Mouse (Mus musculus): ENCODE results near the gene Tmem216. TPM values are rescaled to one million over a fixed set of nuclear protein-coding genes. Genes with fewer than 3 reads are reported as not detected.

Gene Tmem216
- polyA plus RNA-seq, 1 experiment from 2014 or later, result 54.1 TPM

DNA sequence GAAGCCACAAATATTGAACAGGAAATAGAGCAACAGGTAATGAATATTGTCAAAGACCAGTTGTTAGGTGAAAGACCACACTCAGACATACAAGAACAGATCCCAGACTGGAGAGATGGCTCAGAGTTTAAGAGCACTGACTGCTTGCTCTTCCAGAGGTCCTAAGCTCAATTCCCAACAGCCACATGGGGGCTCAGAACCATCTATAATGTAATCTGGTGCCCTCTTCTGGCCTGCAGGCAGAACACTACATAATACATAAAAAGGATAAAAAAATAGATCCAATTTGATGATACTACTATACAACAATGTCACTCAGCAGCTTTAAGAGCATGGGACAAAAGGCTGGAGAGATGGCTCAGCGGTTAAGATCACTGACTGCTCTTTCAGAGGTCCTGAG, 35.7 kb downstream of the Tmem216 start:
- Histone ChIP-seq H3K36me3 (replicated peaks) (peaks cover 17% of the 10 kb centered on the region), H3K9ac (no peak overlapping the region), H3K9me3 (no peaks in the 10 kb centered on the region), H3K4me3 (replicated peaks) (no peak overlapping the region), H3K4me2 (no peak overlapping the region), H3K27me3 (no peaks in the 10 kb centered on the region), H3K27ac (no peak overlapping the region), H3K4me1 (peaks cover 9% of the 10 kb centered on the region)
- WGBS, result 39% methylated on average over 1 of the region's 1 CpGs
- ATAC-seq (ENCODE audit: low FRiP score), result no peak

DNA sequence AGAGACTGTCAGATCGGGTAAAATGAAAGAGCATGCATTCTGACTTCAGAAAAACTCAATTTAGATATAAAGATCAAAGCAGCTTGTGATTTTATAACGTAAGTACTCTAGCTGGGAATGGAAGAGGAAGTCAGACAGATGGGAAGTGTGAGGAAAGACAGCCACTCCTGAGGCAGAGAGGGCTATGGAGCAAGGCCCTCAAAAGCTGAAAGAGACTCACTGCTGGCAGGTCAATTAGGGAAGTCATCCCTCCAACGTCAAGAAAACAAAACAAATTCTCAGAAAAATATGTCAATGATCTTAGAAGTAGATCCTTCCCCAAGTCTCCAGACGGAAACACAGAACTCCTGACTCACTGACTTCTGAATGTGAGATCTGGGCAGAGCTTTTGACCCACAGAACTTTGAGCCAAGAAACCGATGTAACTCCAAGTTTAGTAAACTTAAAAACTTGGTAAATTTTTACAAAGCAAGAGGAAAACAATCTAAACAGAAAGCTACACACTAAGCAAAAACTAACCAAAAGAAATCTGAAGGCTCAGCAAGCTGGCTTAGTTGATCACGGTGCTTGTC, 45.2 kb downstream of the Tmem216 start:
- H3K36me3 ChIP-seq (replicated peaks), result peaks cover 33% of the 10 kb centered on the region
- no peak overlapping the region for H3K4me3 ChIP-seq (replicated peaks)
- no peak overlapping the region for H3K4me2 ChIP-seq
- H3K27ac ChIP-seq, result no peak overlapping the region
- no peak overlapping the region for H3K9ac ChIP-seq
- WGBS, result 84% methylated on average over 6 of the region's 6 CpGs
- H3K9me3 ChIP-seq, result no peaks in the 10 kb centered on the region
- no peaks in the 10 kb centered on the region for H3K4me1 ChIP-seq
- H3K27me3 ChIP-seq, result no peaks in the 10 kb centered on the region
- no peak for ATAC-seq (ENCODE audit: low FRiP score)

DNA sequence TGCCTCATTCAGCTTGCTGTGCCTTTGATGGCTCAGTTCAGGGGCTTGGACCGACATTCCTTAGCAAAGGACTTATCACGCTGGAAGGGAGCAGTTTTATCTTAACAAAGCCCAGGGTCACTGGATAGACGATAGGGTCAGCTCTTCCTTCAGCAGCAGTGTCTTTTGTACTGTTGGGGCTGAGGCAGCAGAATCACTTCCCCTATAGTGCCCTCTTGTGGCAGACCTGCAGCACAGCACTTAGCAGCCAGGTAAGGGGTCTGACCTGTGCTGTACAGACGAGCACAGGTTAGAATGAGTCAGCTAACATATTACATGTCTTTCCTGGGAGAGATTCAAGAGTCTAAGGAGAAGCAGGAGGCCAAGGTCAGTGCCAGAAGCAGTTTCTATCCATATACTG, 53.5 kb downstream of the Tmem216 start:
- Histone ChIP-seq H3K4me1 (no peaks in the 10 kb centered on the region), H3K4me2 (no peak overlapping the region), H3K9me3 (no peaks in the 10 kb centered on the region), H3K9ac (no peak overlapping the region), H3K36me3 (replicated peaks) (peaks cover 49% of the 10 kb centered on the region), H3K27me3 (no peaks in the 10 kb centered on the region), H3K4me3 (replicated peaks) (no peak overlapping the region), H3K27ac (no peak overlapping the region)
- WGBS, result 5% methylated on average over 4 of the region's 4 CpGs
- peak; percentile 68; the same call in 1 of the 2 replicates for ATAC-seq (ENCODE audit: low FRiP score)

DNA sequence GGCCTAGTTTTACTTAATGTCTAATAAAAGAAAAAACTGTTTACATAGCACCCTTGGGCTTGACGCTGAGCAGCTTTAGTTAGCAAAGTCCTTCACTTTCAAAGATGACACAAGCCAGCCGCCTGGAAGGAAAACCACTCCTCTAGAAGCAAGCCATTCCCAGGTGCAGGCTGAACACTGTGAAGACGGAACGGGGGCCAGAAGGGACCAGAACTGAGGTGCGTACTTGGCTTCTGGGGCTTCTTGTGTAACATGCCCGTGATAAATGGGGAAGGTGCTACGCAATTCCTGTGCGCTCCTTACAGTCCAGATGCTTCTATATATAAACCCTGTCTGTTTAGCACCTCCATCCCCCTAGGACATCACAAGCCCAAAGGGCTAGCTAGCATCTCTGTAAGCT, 55.5 kb downstream of the Tmem216 start:
- Histone ChIP-seq H3K9ac (no peak overlapping the region), H3K27ac (no peak overlapping the region), H3K27me3 (no peaks in the 10 kb centered on the region), H3K9me3 (no peaks in the 10 kb centered on the region), H3K36me3 (replicated peaks) (peaks cover 38% of the 10 kb centered on the region), H3K4me2 (no peak overlapping the region), H3K4me3 (replicated peaks) (no peak overlapping the region), H3K4me1 (peaks cover 6% of the 10 kb centered on the region; the same call in 1 of the 2 replicates)
- no peak for ATAC-seq (ENCODE audit: low FRiP score)
- WGBS, result 96% methylated on average over 8 of the region's 8 CpGs

DNA sequence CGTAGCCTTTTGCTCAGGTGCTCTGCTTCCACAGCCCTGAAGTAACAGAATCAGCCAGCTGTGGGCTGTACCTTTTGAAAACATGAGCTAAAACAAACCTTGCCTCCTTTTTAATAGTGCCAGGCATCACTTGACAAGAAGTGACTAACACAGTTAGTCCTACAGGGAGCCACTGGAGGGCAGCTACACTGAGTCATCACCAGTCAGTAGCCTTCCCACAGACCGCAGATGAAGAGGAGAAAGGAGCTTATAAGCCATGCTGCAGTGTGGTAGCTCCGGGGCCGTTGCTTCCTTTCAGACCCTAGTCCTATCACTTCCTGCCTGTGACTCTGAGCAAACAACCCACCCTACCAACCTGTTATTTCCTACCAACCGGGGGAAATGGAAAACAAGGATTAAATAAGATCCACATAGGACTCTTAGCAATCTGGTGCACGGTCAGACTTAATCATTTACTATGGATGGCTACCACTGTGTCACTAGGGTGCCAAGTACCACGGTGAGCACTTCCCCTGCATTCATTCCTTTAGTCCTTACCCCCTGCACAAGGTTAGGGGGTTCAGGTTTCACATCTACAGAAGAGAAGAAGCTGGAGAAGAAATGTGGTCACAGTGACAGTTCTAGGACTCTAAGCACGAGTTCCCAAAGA, 58.4 kb downstream of the Tmem216 start:
- no peak for ATAC-seq (ENCODE audit: low FRiP score)
- no peaks in the 10 kb centered on the region for H3K27me3 ChIP-seq
- H3K4me1 ChIP-seq, result peaks cover 6% of the 10 kb centered on the region; the same call in 1 of the 2 replicates
- H3K9me3 ChIP-seq, result no peaks in the 10 kb centered on the region
- H3K36me3 ChIP-seq (replicated peaks), result peaks cover 27% of the 10 kb centered on the region
- no peak overlapping the region for H3K4me3 ChIP-seq (replicated peaks)
- no peak overlapping the region for H3K4me2 ChIP-seq
- 70% methylated on average over 8 of the region's 8 CpGs for WGBS
- H3K9ac ChIP-seq, result no peak overlapping the region
- H3K27ac ChIP-seq, result no peak overlapping the region

DNA sequence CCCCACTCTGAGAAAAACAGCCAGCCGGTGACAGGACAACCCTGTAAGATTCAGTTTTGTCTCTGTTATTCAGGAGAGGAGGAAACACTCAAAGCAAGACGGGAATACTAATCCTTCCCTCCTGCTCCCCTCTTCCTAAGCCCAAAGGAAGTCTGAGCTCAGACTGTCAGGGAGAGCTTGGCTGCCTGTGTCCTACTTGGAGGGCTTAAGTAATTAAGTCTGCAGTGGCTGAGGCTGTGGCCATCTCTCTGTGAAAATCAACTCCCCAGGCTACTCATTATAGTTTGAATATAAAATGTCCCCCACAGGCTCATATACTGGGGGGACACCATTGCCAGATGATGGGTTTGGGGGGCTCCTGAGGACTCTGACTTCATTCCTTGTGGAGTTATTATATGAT, 59.1 kb downstream of the Tmem216 start:
- H3K4me2 ChIP-seq, result no peak overlapping the region
- H3K27ac ChIP-seq, result no peak overlapping the region
- no peaks in the 10 kb centered on the region for H3K27me3 ChIP-seq
- H3K36me3 ChIP-seq (replicated peaks), result peaks cover 26% of the 10 kb centered on the region
- ATAC-seq (ENCODE audit: low FRiP score), result no peak
- WGBS, result 54% methylated on average over 2 of the region's 2 CpGs
- H3K4me1 ChIP-seq, result peaks cover 6% of the 10 kb centered on the region; the same call in 1 of the 2 replicates
- H3K4me3 ChIP-seq (replicated peaks), result no peak overlapping the region
- H3K9ac ChIP-seq, result no peak overlapping the region
- H3K9me3 ChIP-seq, result no peaks in the 10 kb centered on the region

DNA sequence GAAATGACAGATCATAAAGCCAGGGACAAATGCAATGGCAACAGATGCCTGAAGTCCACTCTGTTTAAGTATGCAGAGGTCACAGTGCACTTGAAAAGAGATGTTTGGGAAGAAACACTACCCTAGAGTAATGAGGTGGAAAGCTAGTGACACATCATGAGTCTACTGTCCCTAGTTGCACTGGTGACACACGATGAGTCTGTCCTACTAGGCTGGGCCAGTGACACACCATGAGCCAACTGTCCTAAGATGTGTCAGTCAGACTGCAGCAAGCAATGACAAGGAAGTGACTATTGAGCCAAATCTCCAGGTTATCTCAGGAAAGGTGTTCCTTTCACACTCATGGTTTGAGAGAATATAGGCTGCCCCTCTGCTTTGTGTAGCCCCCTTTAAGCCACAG, 60.4 kb downstream of the Tmem216 start:
- 100% methylated on average over 1 of the region's 1 CpGs for WGBS
- H3K9ac ChIP-seq, result no peak overlapping the region
- H3K27ac ChIP-seq, result no peak overlapping the region
- H3K4me1 ChIP-seq, result peaks cover 6% of the 10 kb centered on the region; the same call in 1 of the 2 replicates
- H3K36me3 ChIP-seq (replicated peaks), result peaks cover 12% of the 10 kb centered on the region
- H3K4me3 ChIP-seq (replicated peaks), result no peak overlapping the region
- H3K9me3 ChIP-seq, result no peaks in the 10 kb centered on the region
- ATAC-seq (ENCODE audit: low FRiP score), result no peak
- H3K4me2 ChIP-seq, result no peak overlapping the region
- H3K27me3 ChIP-seq, result no peaks in the 10 kb centered on the region

DNA sequence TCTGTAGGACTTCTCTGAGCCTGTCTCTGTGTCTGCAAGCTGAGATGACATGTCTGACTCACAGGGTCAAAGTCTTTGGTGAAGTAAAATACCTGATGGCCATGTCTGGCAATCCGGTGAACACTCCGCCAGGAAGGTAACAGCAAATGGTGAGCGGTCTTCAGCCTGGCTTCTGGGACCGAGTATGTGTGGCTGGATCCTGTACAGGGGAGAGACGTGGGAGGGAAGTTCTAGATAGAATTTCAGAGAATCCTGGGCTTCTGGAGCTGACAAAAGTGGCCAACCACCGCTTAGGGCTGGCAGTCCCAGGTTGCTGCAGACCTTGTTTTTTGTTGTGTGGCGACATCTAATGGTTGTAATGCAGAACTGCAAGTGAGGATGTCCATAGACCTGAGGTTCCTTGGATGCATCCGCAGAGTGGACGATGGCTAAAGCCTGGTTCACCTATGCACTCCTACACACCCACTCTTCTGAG, 69.7 kb downstream of the Tmem216 start:
- H3K9ac ChIP-seq, result no peak overlapping the region
- peaks cover 12% of the 10 kb centered on the region; the same call in 1 of the 2 replicates for H3K27me3 ChIP-seq
- no peak overlapping the region for H3K4me2 ChIP-seq
- H3K27ac ChIP-seq, result no peak overlapping the region
- WGBS, result 26% methylated on average over 9 of the region's 9 CpGs
- H3K4me3 ChIP-seq (replicated peaks), result no peak overlapping the region
- ATAC-seq (ENCODE audit: low FRiP score), result peak; percentile 74
- no peaks in the 10 kb centered on the region for H3K9me3 ChIP-seq
- peaks cover 9% of the 10 kb centered on the region for H3K4me1 ChIP-seq
- no peaks in the 10 kb centered on the region for H3K36me3 ChIP-seq (replicated peaks)

Other genes starting within 250 kb of the Tmem216 start
- 2.7 and 5.5 TPM in 2 replicates for gene Syt7, start 167.1 kb downstream of the Tmem216 start, polyA plus RNA-seq (2016; fragmentation: Nextera tagmentation; extraction: Ambion mirVana)
- gene Lrrc10b, start 98.8 kb downstream of the Tmem216 start, polyA plus RNA-seq (2016; fragmentation: Nextera tagmentation; extraction: Ambion mirVana), result 0.83 and 1.1 TPM in 2 replicates
- gene Ppp1r32, start 73.3 kb downstream of the Tmem216 start, polyA plus RNA-seq (2016; fragmentation: Nextera tagmentation; extraction: Ambion mirVana), result 0.58 and 0.97 TPM in 2 replicates
- gene Cpsf7, start 31.0 kb downstream of the Tmem216 start, polyA plus RNA-seq (2016; fragmentation: Nextera tagmentation; extraction: Ambion mirVana), result 67.9 and 73.9 TPM in 2 replicates
- 50.2 and 52.8 TPM in 2 replicates for gene Sdhaf2, start 30.1 kb downstream of the Tmem216 start, polyA plus RNA-seq (2016; fragmentation: Nextera tagmentation; extraction: Ambion mirVana)
- gene Cyb561a3, start 20.9 kb upstream of the Tmem216 start, polyA plus RNA-seq (2016; fragmentation: Nextera tagmentation; extraction: Ambion mirVana), result 17.1 and 18.1 TPM in 2 replicates
- gene Tmem138, start 21.1 kb upstream of the Tmem216 start, polyA plus RNA-seq (2016; fragmentation: Nextera tagmentation; extraction: Ambion mirVana), result 49.0 and 52.8 TPM in 2 replicates
- 389 and 413 TPM in 2 replicates for gene Ddb1, start 49.1 kb upstream of the Tmem216 start, polyA plus RNA-seq (2016; fragmentation: Nextera tagmentation; extraction: Ambion mirVana)
- gene Tkfc, start 49.4 kb upstream of the Tmem216 start, polyA plus RNA-seq (2016; fragmentation: Nextera tagmentation; extraction: Ambion mirVana), result 20.5 and 22.9 TPM in 2 replicates
- gene Vwce, start 78.0 kb upstream of the Tmem216 start, polyA plus RNA-seq (2016; fragmentation: Nextera tagmentation; extraction: Ambion mirVana), result 0.44 and 0.45 TPM in 2 replicates
- gene Pga5, start 121.8 kb upstream of the Tmem216 start, polyA plus RNA-seq (2016; fragmentation: Nextera tagmentation; extraction: Ambion mirVana), result not detected in 2 replicates
- 32.5 and 35.2 TPM in 2 replicates for gene Vps37c, start 132.5 kb upstream of the Tmem216 start, polyA plus RNA-seq (2016; fragmentation: Nextera tagmentation; extraction: Ambion mirVana)
- gene Cd5, start 182.8 kb upstream of the Tmem216 start, polyA plus RNA-seq (2016; fragmentation: Nextera tagmentation; extraction: Ambion mirVana), result not detected in 2 replicates